Mouse (Mus musculus) 416B (cell line): ENCODE measurements around the gene Ppp6r3.
A peak's percentile ranks its signal among the peaks of the same experiment; 100 is the strongest.

Experiments
- DNase-seq: peaks from one replicate; pipeline ENCODE4 v3.0.0; 2011; ENCODE audit warnings: low read depth

Ppp6r3 gene

GRCm38 (mm10) chr19:3528646-3529045 lies 46.9 kb downstream of the Ppp6r3 start:
- no peak for DNase-seq

- DNase-seq = no peak
These were observed 48.0 kb downstream of the Ppp6r3 start for GRCm38 (mm10) chr19:3527531-3527930.

- DNase-seq = no peak
These were observed 55.9 kb downstream of the Ppp6r3 start for GRCm38 (mm10) chr19:3519471-3520169.

- peak; percentile 35 for DNase-seq
These were observed 78.3 kb downstream of the Ppp6r3 start for GRCm38 (mm10) chr19:3497216-3497615.

GRCm38 (mm10) chr19:3489826-3490225 lies 85.7 kb downstream of the Ppp6r3 start:
- no peak for DNase-seq

- DNase-seq = no peak
These were observed 92.7 kb downstream of the Ppp6r3 start for GRCm38 (mm10) chr19:3482831-3483230.

- DNase-seq = no peak
These were observed 95.4 kb downstream of the Ppp6r3 start for GRCm38 (mm10) chr19:3480101-3480500.

- no peak for DNase-seq
These were observed 98.6 kb downstream of the Ppp6r3 start for GRCm38 (mm10) chr19:3476996-3477395.

- DNase-seq = peak; percentile 82
These were observed 104.3 kb downstream of the Ppp6r3 start for GRCm38 (mm10) chr19:3471218-3471617.

- no peak for DNase-seq
These were observed 108.0 kb downstream of the Ppp6r3 start for GRCm38 (mm10) chr19:3467574-3467973.

GRCm38 (mm10) chr19:3459986-3460385 lies 115.6 kb downstream of the Ppp6r3 start:
- no peak for DNase-seq

- DNase-seq = no peak
These were observed 117.0 kb downstream of the Ppp6r3 start for GRCm38 (mm10) chr19:3458331-3459099.

GRCm38 (mm10) chr19:3457700-3458099 lies 117.8 kb downstream of the Ppp6r3 start:
- no peak for DNase-seq

GRCm38 (mm10) chr19:3451649-3452048 lies 123.9 kb downstream of the Ppp6r3 start:
- no peak for DNase-seq

GRCm38 (mm10) chr19:3451170-3451569 lies 124.4 kb downstream of the Ppp6r3 start:
- DNase-seq = peak; percentile 81

- DNase-seq = no peak
These were observed 124.8 kb downstream of the Ppp6r3 start for GRCm38 (mm10) chr19:3450714-3451113.

GRCm38 (mm10) chr19:3449248-3449647 lies 126.3 kb downstream of the Ppp6r3 start:
- peak; percentile 36 for DNase-seq

- DNase-seq = no peak
These were observed 128.2 kb downstream of the Ppp6r3 start for GRCm38 (mm10) chr19:3447348-3447747.

- no peak for DNase-seq
These were observed 134.5 kb downstream of the Ppp6r3 start for GRCm38 (mm10) chr19:3441092-3441491.

- DNase-seq = no peak
These were observed 134.9 kb downstream of the Ppp6r3 start for GRCm38 (mm10) chr19:3440667-3441066.

- DNase-seq = peak; percentile 53
These were observed 137.6 kb downstream of the Ppp6r3 start for GRCm38 (mm10) chr19:3437980-3438379.

GRCm38 (mm10) chr19:3436840-3437239 lies 138.7 kb downstream of the Ppp6r3 start:
- peak; percentile 53 for DNase-seq

GRCm38 (mm10) chr19:3435824-3436223 lies 139.7 kb downstream of the Ppp6r3 start:
- no peak for DNase-seq
